Mouse (Mus musculus) right cerebral cortex, postnatal 10 days (tissue): ENCODE results near the gene Fahd2a.
A peak's percentile ranks its signal among the peaks of the same experiment; 100 is the strongest.

Source experiments
- DNase-seq, 2 experiments: peaks; one replicate each; pipeline ENCODE4 v3.0.0; 2021; ENCODE audit warnings: low spot score in 2 of 2

Fahd2a gene

GRCm38 (mm10) chr2:127433487-127434295, 10.7 kb downstream of the Fahd2a start:
- no peak for DNase-seq

DNA sequence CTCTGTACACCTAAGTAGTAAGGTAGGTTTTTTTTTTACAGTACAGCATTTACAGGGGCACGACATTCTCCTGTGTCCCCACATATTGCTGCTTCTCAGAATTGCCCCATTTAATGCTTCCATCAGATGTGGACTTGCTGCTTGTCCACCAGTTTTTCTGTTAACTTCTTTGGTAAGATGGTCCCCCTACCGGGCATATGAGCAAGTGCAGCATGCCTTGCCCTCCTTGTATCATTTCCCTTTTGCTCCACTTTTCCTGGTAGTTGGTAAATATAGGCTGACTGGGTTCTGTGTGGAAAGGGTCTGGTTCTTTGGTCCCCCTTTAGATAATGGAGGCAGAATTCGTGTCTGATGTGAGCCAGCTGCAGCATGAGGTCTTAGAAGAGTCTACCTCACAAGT, 14.1 kb downstream of the Fahd2a start:
- peak; percentile 57 to 64 for DNase-seq

- no peak for DNase-seq
These were observed 19.4 kb downstream of the Fahd2a start, which contains the start of gene Gpat2 for GRCm38 (mm10) chr2:127424977-127425376. Gene Gpat2, plus strand, starts transcription at chr2:127425199.

DNA sequence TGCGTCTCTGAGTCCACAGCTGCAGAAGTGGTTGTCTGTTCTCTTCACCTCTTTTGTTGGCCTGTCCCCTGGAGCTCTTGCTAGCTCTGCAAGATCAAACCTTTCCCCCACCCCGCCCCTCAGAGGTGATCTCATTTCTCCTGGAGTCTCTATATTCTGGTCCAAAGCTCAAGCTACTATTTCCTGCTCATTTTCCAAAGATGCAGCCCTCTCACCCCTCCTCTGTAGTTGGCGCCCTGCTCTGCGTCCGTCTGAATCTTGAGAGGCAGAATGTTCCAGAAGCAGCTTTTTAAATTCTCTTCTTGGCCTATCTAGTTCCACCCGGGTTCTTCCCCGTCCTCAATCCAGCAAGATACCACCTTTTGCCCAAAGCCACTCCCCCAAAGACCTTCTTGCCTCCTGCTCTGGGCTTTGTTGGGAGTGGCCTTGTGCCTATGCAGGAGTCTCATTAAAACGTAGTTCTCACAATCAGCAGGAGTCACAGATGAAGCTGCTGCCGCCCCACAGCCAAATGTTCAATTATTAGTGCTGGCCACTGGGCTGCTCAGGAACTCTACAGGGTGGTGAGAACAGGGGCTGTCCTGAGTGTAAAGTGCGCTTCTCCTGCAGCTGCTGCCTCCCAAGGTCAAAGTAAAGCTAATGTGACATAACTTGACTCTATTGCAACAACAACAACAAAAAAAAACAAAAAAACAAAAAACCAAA, 25.9 kb downstream of the Fahd2a start:
- no peak for DNase-seq

DNA sequence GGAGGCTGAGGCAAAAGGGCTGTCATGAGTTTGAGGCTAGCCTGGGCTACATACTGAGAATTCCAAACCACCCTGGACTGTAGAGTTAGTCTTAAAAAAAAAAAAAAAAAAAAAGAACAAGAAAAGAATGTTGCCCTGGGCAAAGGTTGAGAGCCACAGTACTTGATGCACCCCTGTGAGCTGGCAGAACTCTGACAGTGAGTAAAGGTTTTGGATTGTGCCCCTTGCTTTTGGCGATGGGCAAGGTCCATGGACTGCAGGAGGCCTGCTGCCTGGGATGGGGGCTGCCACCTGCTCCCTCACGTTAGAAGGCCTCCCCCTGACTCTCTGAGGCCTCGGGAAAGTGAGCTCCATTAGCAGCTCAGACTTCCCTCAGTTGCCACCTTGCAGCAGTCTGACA, 27.7 kb downstream of the Fahd2a start:
- DNase-seq: no peak

DNA sequence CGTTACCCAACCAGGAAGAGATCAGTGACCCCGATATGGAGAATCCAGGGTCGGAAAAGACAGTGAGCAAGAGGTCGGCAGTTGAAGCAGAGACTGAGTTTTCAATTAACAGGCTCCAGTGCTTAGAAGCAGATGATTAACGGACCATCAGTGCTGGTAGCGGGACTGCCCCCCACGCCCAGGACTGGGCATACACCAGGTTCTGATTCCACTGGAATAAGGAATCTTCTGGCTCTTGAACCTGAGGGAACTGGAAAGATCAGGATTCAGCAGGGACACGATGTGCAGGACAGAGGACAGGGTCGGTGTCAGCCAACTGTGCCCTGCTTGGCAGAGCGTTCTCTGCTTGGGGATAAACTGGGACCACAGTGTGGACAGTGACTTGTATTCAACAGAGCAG, 28.6 kb downstream of the Fahd2a start:
- no peak for DNase-seq

DNA sequence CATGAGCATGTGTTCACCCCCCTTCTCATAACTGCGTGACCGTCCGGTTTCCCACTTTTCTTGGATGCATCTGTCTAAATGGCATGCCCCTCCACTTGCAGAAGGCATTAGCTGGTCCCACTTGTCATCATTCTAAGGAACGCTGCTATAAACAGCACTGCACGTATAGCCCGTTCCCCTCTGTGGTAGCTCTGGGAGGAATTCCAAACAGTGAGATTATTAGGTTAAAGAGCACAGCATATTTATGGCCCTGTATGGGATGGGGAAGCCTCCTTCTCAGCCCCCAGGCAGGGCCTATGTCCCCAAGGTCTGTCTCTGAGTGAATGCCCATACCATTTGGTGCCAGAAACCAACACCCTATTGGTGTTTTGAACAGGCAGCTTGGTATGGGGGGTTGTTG, 33.2 kb downstream of the Fahd2a start:
- DNase-seq: no peak

DNA sequence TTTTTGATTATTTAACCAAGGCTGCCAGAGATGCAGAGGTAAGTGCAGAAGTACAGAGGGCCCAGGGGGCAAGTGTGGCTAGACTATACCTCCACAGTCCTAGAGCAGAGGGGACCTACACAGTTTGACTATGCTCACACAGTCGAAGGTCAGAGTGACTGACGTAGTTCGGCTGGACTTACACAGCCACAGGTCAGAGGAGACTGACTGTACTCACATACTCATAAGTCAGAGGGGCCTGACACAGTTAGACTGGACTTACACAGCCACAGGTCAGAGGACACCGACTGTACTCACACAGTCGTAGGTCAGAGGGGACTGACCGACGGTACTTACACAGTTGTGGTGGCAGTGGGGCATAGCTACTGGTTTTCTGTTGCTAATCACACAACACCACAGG, 45.6 kb downstream of the Fahd2a start:
- DNase-seq: no peak

DNA sequence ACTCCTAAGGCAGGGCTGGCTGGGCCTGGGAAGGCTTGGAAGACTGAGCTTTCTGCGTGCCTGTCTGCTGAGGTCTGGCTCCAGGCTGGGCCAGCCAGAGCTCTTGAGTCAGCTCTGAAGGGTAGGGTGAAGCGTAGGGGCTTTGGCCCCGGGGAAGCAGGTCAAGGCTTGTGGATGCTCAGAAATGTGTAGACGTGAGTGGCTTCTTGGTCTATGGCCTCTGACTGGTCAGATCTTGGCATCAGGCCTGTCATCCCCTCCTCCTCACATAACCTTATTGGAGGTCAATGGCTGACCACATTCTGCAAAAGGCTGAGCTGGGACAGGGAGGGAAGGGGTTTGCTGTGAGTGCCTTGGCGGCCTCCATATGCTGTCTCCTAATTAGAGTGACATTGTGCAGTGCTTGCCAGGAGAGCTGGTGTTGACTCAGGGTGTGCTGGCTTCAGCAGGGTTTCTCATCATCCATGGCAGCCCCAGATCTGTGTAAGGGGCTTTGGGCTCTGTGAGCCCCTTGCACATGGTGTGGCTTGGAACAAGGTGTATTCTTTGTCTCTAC, 49.7 kb downstream of the Fahd2a start:
- DNase-seq: no peak

GRCm38 (mm10) chr2:127391323-127391722, 53.0 kb downstream of the Fahd2a start:
- no peak for DNase-seq

GRCm38 (mm10) chr2:127390846-127391245, 53.5 kb downstream of the Fahd2a start:
- DNase-seq: no peak

DNA sequence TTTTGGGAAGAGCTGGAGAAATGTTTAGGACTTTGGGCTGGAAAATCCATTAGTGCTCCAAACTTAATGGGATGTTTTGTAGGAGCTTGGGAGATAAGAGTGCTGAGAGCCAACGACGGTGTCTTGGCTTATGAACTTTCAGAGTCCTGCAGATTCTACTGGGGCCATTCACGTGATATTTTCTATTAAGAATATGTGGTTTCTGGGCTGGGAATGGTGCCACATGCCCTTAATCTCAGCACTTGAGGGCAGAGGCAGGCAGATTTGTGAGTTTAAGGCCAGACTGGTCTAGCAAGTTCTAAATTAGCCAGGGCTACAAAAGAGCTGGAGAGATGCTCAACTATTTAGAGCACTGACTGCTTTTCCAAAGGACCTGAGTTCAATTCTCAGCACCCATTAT, 54.0 kb downstream of the Fahd2a start:
- DNase-seq: no peak

GRCm38 (mm10) chr2:127387521-127387920, 56.8 kb downstream of the Fahd2a start:
- no peak for DNase-seq
